Mouse (Mus musculus) ovary, adult 2 months (tissue): ENCODE data around the gene Ccpg1. TPM values are rescaled to one million over a fixed set of nuclear protein-coding genes. Genes with fewer than 3 reads are reported as not detected.

Experiments used
- polyA plus RNA-seq: library from polyadenylated mRNA; depleted of rRNA; stranded (reverse); fragments of >200 nt; gene quantifications from 2 replicates; pipeline ENCODE4 v1.2.3, GENCODE M21; 2012; rRNA removed

Ccpg1 gene
- polyA plus RNA-seq, result 4.7 and 5.7 TPM in 2 replicates

DNA sequence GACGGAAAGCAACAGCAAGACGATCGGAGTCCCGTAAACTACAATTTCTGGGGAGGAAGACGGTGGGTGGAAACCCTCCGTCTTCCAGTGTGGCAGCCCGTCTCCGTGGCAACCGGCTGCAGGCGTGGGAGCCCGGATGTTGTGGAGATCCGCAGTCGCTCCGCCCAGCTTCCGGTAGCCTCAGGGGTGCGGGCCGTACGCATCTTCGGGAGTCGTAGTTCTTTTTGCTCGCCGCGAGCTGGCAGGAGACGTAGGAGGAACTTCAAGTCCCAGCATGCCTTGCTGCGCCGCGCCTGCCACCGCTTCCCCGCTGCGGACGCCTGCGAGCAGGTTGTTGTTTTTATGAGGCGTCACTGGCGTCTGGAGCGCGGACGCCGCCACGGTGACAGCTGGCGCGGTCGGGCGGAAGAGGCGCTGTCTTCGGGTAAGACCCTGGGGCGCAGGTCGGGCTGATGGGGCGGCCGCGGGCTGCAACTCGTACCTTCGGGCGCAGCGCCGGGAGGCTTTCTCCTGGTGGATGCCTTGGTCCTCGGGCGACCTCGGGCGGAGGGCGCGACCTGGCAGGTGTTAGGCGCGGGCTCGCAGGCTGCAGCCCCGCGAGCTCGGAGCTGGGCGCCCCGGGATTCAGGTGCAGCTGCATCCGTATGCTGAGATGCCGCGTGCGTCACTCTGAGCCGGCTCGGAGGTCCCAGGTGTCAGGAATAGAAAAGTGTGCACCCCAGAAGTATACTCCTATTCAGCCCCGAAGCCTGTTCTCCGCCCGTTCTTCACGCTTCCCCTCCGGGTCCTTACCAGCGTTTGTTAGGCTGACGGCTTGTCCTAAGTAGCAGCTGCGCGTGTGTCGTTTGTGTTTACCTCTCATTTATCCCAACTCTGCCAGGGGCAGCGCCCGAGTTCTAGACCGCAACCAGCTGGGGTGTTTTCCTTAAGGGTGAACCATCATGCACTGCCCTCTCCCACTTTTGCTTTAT is at the start of gene Ccpg1, which contains the start of gene Ccpg1os:
TSS of gene Ccpg1 (plus strand) at position 180 of the 971 bp plus-strand sequence.
TSS of gene Ccpg1os (minus strand) at position 133 of the 971 bp plus-strand sequence.

GRCm38 (mm10) chr9:72958521-72959450 is 26.4 kb upstream of the Ccpg1 start, which contains the start of the genes Dyx1c1 and Gm44503:
Dyx1c1 (plus strand) TSS chr9:72958785.
Gm44503 (plus strand) TSS chr9:72958852.

DNA sequence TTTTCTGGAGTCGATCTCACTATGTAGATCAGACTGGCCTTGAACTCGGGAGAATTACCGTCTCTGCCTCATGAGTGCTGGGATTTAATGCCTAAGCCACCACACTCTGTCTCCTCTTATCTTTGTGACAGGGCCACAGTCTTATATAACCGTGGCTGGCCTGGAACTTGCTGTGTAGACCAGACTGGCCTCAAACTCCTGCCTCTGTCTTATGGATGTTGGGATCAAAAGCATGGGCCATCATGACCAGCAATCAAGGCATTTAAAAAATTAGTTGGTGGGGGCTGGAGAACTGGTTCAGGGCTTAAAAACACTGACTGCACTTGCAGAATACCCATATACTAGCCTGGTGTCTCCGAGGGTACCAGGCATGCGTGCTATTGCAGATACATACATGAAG is 54.9 kb downstream of the Ccpg1 start, which contains the start of gene Pigb:
TSS of gene Pigb (minus strand) at position 299 of the 400 bp plus-strand sequence.

DNA sequence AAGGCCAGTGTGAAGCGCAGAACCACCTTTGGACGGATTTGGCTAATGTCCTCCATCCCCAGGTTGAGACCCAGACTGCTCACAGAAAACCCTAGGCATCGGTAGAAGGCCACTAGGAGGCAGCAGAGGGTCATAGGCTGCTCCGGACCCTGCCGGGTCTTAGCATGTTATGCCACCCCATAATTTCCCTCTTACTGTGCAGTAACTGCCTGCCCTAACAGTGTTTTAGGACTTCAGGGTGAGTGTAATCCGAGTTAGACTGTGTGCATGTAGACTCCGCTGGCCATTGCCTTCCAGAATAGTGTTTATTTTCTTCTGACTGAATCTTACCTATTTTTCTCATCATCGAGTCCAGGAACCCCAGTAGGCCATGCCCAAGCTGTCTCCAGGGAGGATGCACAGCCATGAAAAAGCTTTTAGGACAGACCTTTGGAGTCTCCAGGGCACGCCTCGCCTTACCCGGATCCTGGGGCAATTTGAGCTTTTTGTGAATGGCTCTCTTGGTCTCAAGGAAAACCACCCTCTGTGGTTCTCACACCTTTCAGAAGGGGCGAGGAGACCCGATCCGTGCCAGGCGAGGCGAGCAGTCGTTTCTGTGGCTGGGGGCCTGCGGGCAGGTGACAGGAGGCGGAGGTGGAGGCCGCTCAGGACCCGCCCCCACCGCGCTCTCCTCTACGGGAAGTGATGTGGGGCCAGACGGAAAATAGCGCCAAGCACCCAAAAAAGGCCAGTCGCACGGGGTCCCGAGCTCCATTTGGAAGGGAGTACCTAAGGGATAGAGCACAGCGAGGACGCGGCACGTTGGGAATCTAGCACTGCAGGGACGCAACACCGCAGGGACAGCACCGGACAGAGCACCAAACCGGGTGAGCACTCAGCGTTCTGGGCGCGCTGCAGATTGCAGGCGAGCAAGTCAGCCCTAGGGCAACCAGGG is 59.2 kb downstream of the Ccpg1 start, which contains the start of gene Rab27a:
TSS of gene Rab27a (plus strand) at position 709 of the 934 bp plus-strand sequence.

Other genes with a start within 250 kb of the Ccpg1 start
- gene Prtg, start 178.6 kb upstream of the Ccpg1 start, polyA plus RNA-seq, result 0.23 and 0.46 TPM in 2 replicates
- gene Pygo1, start 59.8 kb upstream of the Ccpg1 start, polyA plus RNA-seq, result 1.4 and 2.1 TPM in 2 replicates
- 1.1 and 1.2 TPM in 2 replicates for gene Dyx1c1, start 26.6 kb upstream of the Ccpg1 start, polyA plus RNA-seq
- gene Gm44503, start 26.6 kb upstream of the Ccpg1 start, polyA plus RNA-seq, result not detected in 2 replicates
- 8.1 and 8.2 TPM in 2 replicates for gene Ccpg1os, start within 50 bp of the Ccpg1 start, polyA plus RNA-seq
- gene Pigb, start 54.9 kb downstream of the Ccpg1 start, polyA plus RNA-seq, result 9.9 and 12.2 TPM in 2 replicates
- gene Rab27a, start 59.4 kb downstream of the Ccpg1 start, polyA plus RNA-seq, result 6.6 and 9.8 TPM in 2 replicates
- 33.9 and 54.0 TPM in 2 replicates for gene Khdc3, start 116.4 kb downstream of the Ccpg1 start, polyA plus RNA-seq
- 0.20 TPM in 1 of 2 replicates, not detected in the other for gene Gm20509, start 117.0 kb downstream of the Ccpg1 start, polyA plus RNA-seq
- 11.1 and 13.6 TPM in 2 replicates for gene Rsl24d1, start 128.0 kb downstream of the Ccpg1 start, polyA plus RNA-seq